Mouse (Mus musculus) leukemia stem cell, adult 10-12 weeks (primary cell): ENCODE data around the gene Prpf19. TPM values are rescaled to one million over a fixed set of nuclear protein-coding genes. Genes with fewer than 3 reads are reported as not detected.

Source experiments
- polyA plus RNA-seq: library from polyadenylated mRNA; stranded (reverse); fragments of >175 nt; gene quantifications from 2 replicates; pipeline ENCODE4 v1.2.3, GENCODE M21; 2012; ENCODE audit warnings: low replicate concordance

The Prpf19 gene
- 47.7 and 50.8 TPM in 2 replicates for polyA plus RNA-seq

GRCm38 (mm10) chr19:10895016-10895528 is at the start of gene Prpf19:
Prpf19 (plus strand) TSS chr19:10895231.

DNA sequence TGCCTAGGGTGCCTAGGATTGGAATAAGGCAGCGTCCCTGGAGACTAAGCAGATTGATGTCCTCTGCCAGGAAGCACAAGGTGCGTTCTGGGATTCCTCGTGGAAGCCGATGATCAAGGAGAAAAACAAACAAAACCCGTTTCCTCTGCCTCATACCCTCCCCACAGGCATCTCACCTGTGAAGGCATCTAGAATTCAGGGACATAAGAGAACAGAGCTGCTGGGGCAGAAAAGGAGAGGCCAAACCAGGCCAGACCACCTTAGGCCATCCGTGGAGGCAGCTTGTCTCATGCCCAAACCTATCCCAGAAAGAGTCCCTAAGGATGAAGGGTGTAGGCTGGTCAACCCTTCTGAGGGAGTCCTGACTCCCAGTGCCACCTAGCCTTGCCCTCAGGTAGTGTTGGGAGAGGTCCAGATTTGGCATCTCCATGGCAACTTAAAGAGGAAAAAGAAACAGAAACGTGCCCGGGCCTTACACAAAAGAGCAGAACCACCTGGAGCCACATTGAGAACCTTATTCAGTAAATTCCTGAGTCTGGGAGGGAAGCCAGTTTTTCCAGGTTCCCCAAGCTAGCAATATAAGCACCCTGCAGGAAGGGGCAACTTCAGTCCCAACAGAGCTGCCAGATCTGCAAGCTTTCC is 25.0 kb upstream of the Prpf19 start, which contains the start of gene Tmem132a:
Tmem132a (minus strand) TSS at position 55 of the 642 bp plus-strand sequence.

DNA sequence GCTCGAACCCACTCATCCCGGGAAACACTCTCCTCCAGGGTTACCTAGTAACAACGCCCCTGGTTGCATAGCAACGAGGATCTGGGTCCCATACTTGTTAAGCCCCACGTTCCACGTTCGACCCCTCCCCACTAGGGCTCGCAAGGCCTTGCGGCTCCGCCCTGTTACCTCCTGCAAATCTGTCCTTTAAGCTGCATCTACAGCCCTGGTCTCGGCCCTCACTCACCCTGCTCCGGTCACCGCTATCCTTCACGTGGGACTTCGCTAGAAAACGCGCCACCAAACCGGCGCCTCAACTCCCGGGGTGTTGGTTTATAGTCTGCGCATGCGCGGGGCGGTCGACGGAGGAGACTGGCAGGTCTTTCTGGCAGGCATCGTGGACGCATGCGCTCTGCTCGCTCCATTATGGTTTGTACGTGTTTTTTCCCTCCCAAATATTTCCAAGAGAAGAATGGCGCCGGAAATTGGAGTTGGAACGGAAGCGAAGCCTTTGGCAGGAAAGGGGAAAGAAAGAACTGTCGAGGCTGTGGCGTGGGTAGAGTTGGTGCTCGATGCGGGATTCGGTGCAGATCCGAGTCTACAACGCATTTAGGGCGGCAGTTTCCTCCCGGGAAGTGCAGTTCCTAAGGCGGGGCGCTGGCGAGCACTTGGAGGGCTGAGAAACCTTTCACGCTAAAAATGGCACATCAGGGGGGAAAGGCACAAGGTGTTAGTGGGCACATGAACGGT is 13.4 kb upstream of the Prpf19 start, which contains the start of gene Tmem109:
Tmem109 (minus strand) TSS at position 576 of the 729 bp plus-strand sequence.

GRCm38 (mm10) chr19:10920532-10920931 is 25.5 kb downstream of the Prpf19 start, which contains the start of gene Zp1:
Zp1 (minus strand) TSS chr19:10920632.

DNA sequence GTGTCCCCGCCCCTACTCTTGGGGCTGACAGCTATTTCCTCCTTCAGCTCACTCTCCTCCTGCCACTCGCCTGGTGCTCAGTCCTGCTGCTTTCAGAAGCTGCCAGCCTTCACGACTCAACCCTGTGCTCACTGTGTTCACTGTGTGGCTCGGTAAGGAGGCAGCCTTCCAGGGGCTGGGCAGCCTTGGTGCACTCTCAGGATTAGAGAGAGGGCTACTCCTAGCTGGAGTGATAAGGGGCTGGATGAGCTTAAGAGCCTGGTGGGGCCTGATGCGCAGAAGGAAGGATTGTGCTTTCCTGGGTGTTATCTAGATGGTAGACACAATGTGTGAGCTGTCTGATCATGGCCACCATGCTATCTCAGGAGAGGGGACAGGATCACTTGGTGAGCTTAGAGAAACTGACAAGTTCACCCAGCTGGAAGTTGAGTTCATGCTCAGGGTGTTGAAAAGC is 42.1 kb downstream of the Prpf19 start, which contains the start of gene Ptgdr2:
Ptgdr2 (plus strand) TSS at position 51 of the 454 bp plus-strand sequence.

DNA sequence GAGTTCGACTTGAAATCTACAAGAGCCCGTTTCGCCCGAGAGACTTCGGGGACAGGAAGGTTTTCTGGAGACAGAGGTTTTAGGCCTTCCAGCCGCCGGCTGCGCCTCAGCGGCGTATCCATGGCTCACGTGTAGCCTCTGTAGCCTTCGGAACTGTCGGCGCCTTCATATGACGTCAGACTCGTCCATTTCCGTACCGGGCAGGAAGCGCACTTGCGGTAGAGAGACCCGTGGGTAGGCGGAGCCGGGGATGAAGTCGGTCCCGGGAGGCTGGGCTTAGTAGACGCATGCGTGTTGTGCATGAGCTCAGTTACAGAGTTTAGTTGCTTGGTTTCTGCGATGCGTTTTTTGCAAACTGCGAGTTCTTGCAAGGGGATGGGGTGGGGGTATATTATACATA is 54.1 kb downstream of the Prpf19 start, which contains the start of gene Ccdc86:
Ccdc86 (minus strand) TSS at position 155 of the 400 bp plus-strand sequence.

Other genes with a start within 250 kb of the Prpf19 start
- gene Pga5, start 217.2 kb upstream of the Prpf19 start, polyA plus RNA-seq = not detected in 2 replicates
- gene Vps37c, start 206.5 kb upstream of the Prpf19 start, polyA plus RNA-seq = 48.0 and 70.3 TPM in 2 replicates
- 10.7 and 14.3 TPM in 2 replicates for gene Cd5, start 156.2 kb upstream of the Prpf19 start, polyA plus RNA-seq
- 2.9 and 8.2 TPM in 2 replicates for gene Cd6, start 65.2 kb upstream of the Prpf19 start, polyA plus RNA-seq
- 19.9 and 26.4 TPM in 2 replicates for gene Slc15a3, start 55.5 kb upstream of the Prpf19 start, polyA plus RNA-seq
- gene Tmem132a, start 25.3 kb upstream of the Prpf19 start, polyA plus RNA-seq = 1.3 and 1.8 TPM in 2 replicates
- gene Tmem109, start 13.2 kb upstream of the Prpf19 start, polyA plus RNA-seq = 33.2 and 56.1 TPM in 2 replicates
- gene Zp1, start 25.4 kb downstream of the Prpf19 start, polyA plus RNA-seq = not detected in 2 replicates
- 0.07 TPM in 1 of 2 replicates, not detected in the other for gene Ptgdr2, start 41.9 kb downstream of the Prpf19 start, polyA plus RNA-seq
- gene Ccdc86, start 54.0 kb downstream of the Prpf19 start, polyA plus RNA-seq = 37.0 and 57.1 TPM in 2 replicates
- not detected in 2 replicates for gene Ms4a10, start 79.4 kb downstream of the Prpf19 start, polyA plus RNA-seq
- gene Ms4a15, start 98.0 kb downstream of the Prpf19 start, polyA plus RNA-seq = 0.61 TPM in 1 of 2 replicates, not detected in the other
- not detected in 2 replicates for gene Ms4a18, start 122.8 kb downstream of the Prpf19 start, polyA plus RNA-seq
- not detected in 2 replicates for gene Ms4a8a, start 185.9 kb downstream of the Prpf19 start, polyA plus RNA-seq
- not detected in 2 replicates for gene 1700017D01Rik, start 235.6 kb downstream of the Prpf19 start, polyA plus RNA-seq